In genomic region chr4:49153849-49154248, GRCm38 (mm10) we compare ENCODE assay signal across 8 mouse cellular contexts.
DNase-seq lines count a peak whose midpoint lies in the region; ATAC-seq and TF ChIP-seq lines count a peak whose summit lies in the region.

No protein-coding gene starts in this region.

- no peak overlapping the region for H3K4me3 ChIP-seq in lung, adult 2 months (replicated peaks; ENCODE audit: extremely low read depth, low read depth, low read length)

- no peaks in the 10 kb centered on the region for H3K4me1 ChIP-seq in lung, adult 2 months (ENCODE audit: control insufficient read depth, insufficient read depth, low read length)

- no peak for TF ChIP-seq POLR2A in lung, adult 2 months (IDR thresholded peaks at IDR 0.05; ENCODE audit: borderline replicate concordance, extremely low read depth, low read depth, low read length)

- 32% methylated on average over 5 of the region's 5 CpGs for WGBS in large intestine, adult 2 months
- WGBS in lung, adult 2 months = 45% methylated on average over 5 of the region's 5 CpGs

- DNase-seq in spleen, adult 18-20 months = peak; percentile 20 to 55
- DNase-seq in spleen, adult 12 weeks (ENCODE audit: low spot score) = no peak
- DNase-seq in c-Kit-positive CD71-positive TER-119-negative erythroid progenitor cells, embryonic 14.5 days (ENCODE audit: low read depth) = peak; percentile 1
- DNase-seq in frontal cortex, postnatal 25 days (ENCODE audit: low spot score in 2 of 2) = peak; percentile 49 to 58
- DNase-seq in large intestine, adult 2 months (ENCODE audit: low read depth, low spot score) = peak; percentile 38
- peak; percentile 31 for DNase-seq in lung, adult 2 months
- peak; percentile 71 for DNase-seq in right cerebral cortex, postnatal 14 days

- no peak for ATAC-seq in erythroid progenitor cell, adult 5-6 weeks (replicated peaks; ENCODE audit: low FRiP score, poor library complexity, severe bottlenecking)

- peak; percentile 59 for TF ChIP-seq CTCF in lung, adult 2 months (IDR thresholded peaks at IDR 0.05; ENCODE audit: insufficient read depth, low read length)
